In the genomic region with DNA sequence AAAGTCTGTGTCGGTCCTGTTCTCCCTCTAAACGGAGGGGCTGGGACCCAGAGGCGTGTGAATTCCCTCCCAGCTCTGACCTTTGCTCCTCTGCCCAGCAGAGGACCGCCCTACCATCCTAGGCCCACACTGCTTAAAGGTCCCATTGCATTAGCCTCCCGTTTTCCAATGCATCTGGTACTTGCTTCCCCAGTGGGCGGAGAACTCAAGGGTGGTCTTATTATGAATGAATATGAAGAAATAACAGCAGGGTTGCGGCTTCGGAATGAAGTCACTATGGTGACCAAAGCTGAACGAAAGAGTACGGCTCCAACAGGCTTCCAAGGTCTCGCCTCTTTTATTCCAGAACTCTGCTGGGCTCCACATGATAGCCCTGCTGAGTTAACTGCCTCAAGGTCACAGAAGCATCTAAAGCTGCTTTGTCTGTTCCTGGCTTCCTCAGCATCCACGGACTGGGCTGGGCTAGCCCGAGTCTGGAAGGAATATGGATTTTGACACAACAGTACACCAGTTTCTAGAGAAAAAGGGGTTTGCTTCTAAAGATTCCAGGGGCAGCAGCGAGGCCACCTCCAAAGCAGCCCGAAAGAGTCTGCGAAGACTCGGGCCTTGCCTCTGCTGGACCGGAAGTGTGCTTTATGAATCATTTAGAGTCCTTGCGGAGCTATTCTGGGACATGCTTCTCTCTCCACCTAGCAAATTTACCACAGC, we compare ENCODE assay signal across 9 mouse cellular contexts. TPM values are rescaled to one million over a fixed set of nuclear protein-coding genes. Genes with fewer than 3 reads are reported as not detected.
A peak's percentile ranks its signal among the peaks of the same experiment; 100 is the strongest.
DNase-seq lines count a peak whose midpoint lies in the region; ATAC-seq lines count a peak whose summit lies in the region.
"Had no signal": no experiment of that assay in that cellular context is flagged by ENCODE, and none has a peak within 500 bp of the region (broad histone marks: within the 10 kb centered on the region; RNA-seq: fewer than 3 reads in every experiment).

No protein-coding gene starts in this region.

- no peak overlapping the region for H3K4me2 ChIP-seq in midbrain, embryonic 16.5 days (ENCODE audit: low read length)
- H3K4me2 ChIP-seq: embryonic facial prominence, embryonic 12.5 days had no signal

- H3K9ac ChIP-seq in midbrain, embryonic 16.5 days (ENCODE audit: low read depth, low read length) = no peak overlapping the region
- H3K9ac ChIP-seq: embryonic facial prominence, embryonic 12.5 days had no signal

- no peaks in the 10 kb centered on the region for H3K36me3 ChIP-seq in hindbrain, embryonic 10.5 days
- H3K36me3 ChIP-seq in midbrain, embryonic 16.5 days (ENCODE audit: control insufficient read depth, insufficient read depth, low read length) = no peaks in the 10 kb centered on the region
- H3K36me3 ChIP-seq: embryonic facial prominence, embryonic 12.5 days had no signal

- peaks cover 5% of the 10 kb centered on the region; the same call in 1 of the 2 replicates for H3K9me3 ChIP-seq in hindbrain, embryonic 10.5 days
- no peaks in the 10 kb centered on the region for H3K9me3 ChIP-seq in midbrain, embryonic 16.5 days (replicated peaks; ENCODE audit: control insufficient read depth, low read length, poor library complexity, severe bottlenecking)
- H3K9me3 ChIP-seq: embryonic facial prominence, embryonic 12.5 days had no signal

- H3K4me1 ChIP-seq in hindbrain, embryonic 10.5 days (replicated peaks) = peaks cover 19% of the 10 kb centered on the region
- H3K4me1 ChIP-seq in midbrain, embryonic 16.5 days (ENCODE audit: control insufficient read depth, insufficient read depth, low read length) = 0 out of 2 replicates have a peak, but pooled peaks cover 4% of the 10 kb centered on the region
- H3K4me1 ChIP-seq: embryonic facial prominence, embryonic 12.5 days had no signal

- peak overlapping the region; percentile 83 for H3K27ac ChIP-seq in hindbrain, embryonic 10.5 days
- 0 out of 2 replicates have a peak overlapping the region, but pooled peaks have one; percentile 9 for H3K27ac ChIP-seq in midbrain, embryonic 16.5 days (ENCODE audit: low read length)
- H3K27ac ChIP-seq: embryonic facial prominence, embryonic 12.5 days had no signal

- peak; percentile 76 for ATAC-seq in midbrain, embryonic 16.5 days
- ATAC-seq in inflammation-experienced regulatory T-cells, adult 6 months = no peak

- H3K27me3 ChIP-seq in hindbrain, embryonic 10.5 days (ENCODE audit: insufficient read depth, poor library complexity, severe bottlenecking) = no peaks in the 10 kb centered on the region
- no peaks in the 10 kb centered on the region for H3K27me3 ChIP-seq in midbrain, embryonic 16.5 days (ENCODE audit: control insufficient read depth, insufficient read depth, low read depth, low read length)
- H3K27me3 ChIP-seq: embryonic facial prominence, embryonic 12.5 days had no signal

- no peak overlapping the region for H3K4me3 ChIP-seq in hindbrain, embryonic 10.5 days
- no peak overlapping the region for H3K4me3 ChIP-seq in midbrain, embryonic 16.5 days (ENCODE audit: low read depth, low read length)
- H3K4me3 ChIP-seq: embryonic facial prominence, embryonic 12.5 days had no signal

- peak; percentile 13 to 31 for DNase-seq in heart, postnatal 10 days
- DNase-seq in heart, postnatal 36 days = no peak
- peak; percentile 65 for DNase-seq in adrenal gland, postnatal 14 days
- peak; percentile 65 for DNase-seq in hindbrain, embryonic 10.5 days (ENCODE audit: low spot score)
- DNase-seq in left cerebral cortex, postnatal 36 days (ENCODE audit: low spot score in 2 of 2) = no peak
- no peak for DNase-seq in gastrocnemius, adult 18-20 months (ENCODE audit: low spot score)

- WGBS in hindbrain, embryonic 10.5 days = 39% methylated on average over 19 of the region's 19 CpGs
- 25% methylated on average over 19 of the region's 19 CpGs for WGBS in midbrain, embryonic 16.5 days

- intact Hi-C loops in heart, postnatal 10 days (cut with DNase I) = no loop called here
- intact Hi-C loops in heart, postnatal 36 days (cut with DNase I) = no loop called here
- intact Hi-C loops in left cerebral cortex, postnatal 36 days (cut with DNase I) = no loop called here

RNA-seq across cellular contexts. Expression of a gene that starts 14.6 kb away (rescaled TPM):
- total RNA-seq in heart, postnatal 10 days (2021) = 10 to 100 TPM; 30.4 to 34.2 TPM
- total RNA-seq in heart, postnatal 36 days (2021) = 10 to 100 TPM; 18.9 to 19.9 TPM
- total RNA-seq in adrenal gland, postnatal 14 days (2021) = 33.0 and 37.4 TPM in 2 replicates
- polyA plus RNA-seq in hindbrain, embryonic 10.5 days (2016; fragmentation: Nextera tagmentation; extraction: Ambion mirVana) = 27.3 and 34.1 TPM in 2 replicates
- polyA plus RNA-seq in midbrain, embryonic 16.5 days (2015; fragmentation: Nextera tagmentation; extraction: Ambion mirVana) = 24.5 and 29.0 TPM in 2 replicates
- total RNA-seq in left cerebral cortex, postnatal 36 days (2021) = 10 to 100 TPM; 56.5 to 62.4 TPM
- 10 to 100 TPM; 23.5 to 33.3 (median 26.3) TPM for polyA plus RNA-seq in inflammation-experienced regulatory T-cells, adult 6 months (2017; shearing (Covaris generic))
- total RNA-seq in gastrocnemius, adult 18-20 months (2021) = 10 to 100 TPM; 12.6 to 14.1 TPM

Comparison
In these comparisons a context has a peak if more than half of its experiments do, and no peak if none do; other contexts are left out.
1. DNase-seq: peak in heart, postnatal 10 days (2 of 2), adrenal gland, postnatal 14 days (single experiment) and hindbrain, embryonic 10.5 days (single experiment); none in heart, postnatal 36 days (0 of 2), left cerebral cortex, postnatal 36 days (0 of 2) and gastrocnemius, adult 18-20 months (single experiment).